Mouse (Mus musculus) effector memory CD4-positive, alpha-beta T cell, adult 7 months (primary cell): ENCODE results near the gene Zfp62. TPM values are rescaled to one million over a fixed set of nuclear protein-coding genes. Genes with fewer than 3 reads are reported as not detected.

ENCODE experiments used
- polyA plus RNA-seq: library from polyadenylated mRNA; unstranded; fragments of 100-300 nt; shearing (Covaris generic); gene quantifications from one replicate; pipeline ENCODE4 v1.2.1, GENCODE M21; 2017

Gene Zfp62
- polyA plus RNA-seq: 79.0 TPM

GRCm38 (mm10) chr11:49203129-49203768, at the start of gene Zfp62:
TSS of gene Zfp62 (plus strand) at chr11:49203292.

DNA sequence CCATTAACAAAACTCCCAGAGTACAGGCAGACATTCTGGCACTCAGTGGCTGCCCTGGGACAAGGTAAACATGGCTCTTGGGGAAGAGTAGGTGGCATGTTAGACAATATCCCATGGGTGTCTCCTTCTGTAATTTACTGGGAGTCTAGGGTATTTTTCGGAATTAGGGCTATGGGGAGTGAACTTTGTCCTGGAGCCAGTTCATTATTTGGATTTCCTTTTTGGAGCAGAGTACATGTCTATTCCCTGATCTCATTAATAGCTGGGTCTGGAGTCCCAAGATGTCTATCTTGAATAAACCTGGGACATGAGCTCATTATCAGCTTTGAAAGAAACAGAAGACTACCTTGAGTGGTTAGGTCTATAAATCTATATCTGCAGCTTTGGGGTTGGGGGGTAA, 49.0 kb upstream of the Zfp62 start, which contains the start of gene Olfr1394:
TSS of gene Olfr1394 (plus strand) at position 301 of the 400 bp plus-strand sequence.

GRCm38 (mm10) chr11:49186955-49187488, 16.1 kb upstream of the Zfp62 start, which contains the start of gene Btnl9:
TSS of gene Btnl9 (minus strand) at chr11:49187159.

GRCm38 (mm10) chr11:49243727-49244594, 40.9 kb downstream of the Zfp62 start, which contains the start of gene Mgat1:
TSS of gene Mgat1 (plus strand) at chr11:49244191.

Other genes starting within 250 kb of the Zfp62 start
- gene Olfr56, start 224.4 kb upstream of the Zfp62 start, polyA plus RNA-seq: 0.76 TPM
- 101 TPM for gene 9930111J21Rik1, start 223.9 kb upstream of the Zfp62 start, polyA plus RNA-seq
- 1.7 TPM for gene Gm12185, start 211.1 kb upstream of the Zfp62 start, polyA plus RNA-seq
- 54.3 TPM for gene Tgtp1, start 209.1 kb upstream of the Zfp62 start, polyA plus RNA-seq
- gene 9930111J21Rik2, start 152.1 kb upstream of the Zfp62 start, polyA plus RNA-seq: 78.1 TPM
- 80.7 TPM for gene Tgtp2, start 139.1 kb upstream of the Zfp62 start, polyA plus RNA-seq
- 156 TPM for gene Ifi47, start 126.7 kb upstream of the Zfp62 start, polyA plus RNA-seq
- gene Olfr1396, start 88.4 kb upstream of the Zfp62 start, polyA plus RNA-seq: not detected
- 0.17 TPM for gene Olfr1395, start 61.0 kb upstream of the Zfp62 start, polyA plus RNA-seq
- not detected for gene Olfr1394, start 48.9 kb upstream of the Zfp62 start, polyA plus RNA-seq
- gene Btnl9, start 16.1 kb upstream of the Zfp62 start, polyA plus RNA-seq: 0.40 TPM
- gene Mgat1, start 40.9 kb downstream of the Zfp62 start, polyA plus RNA-seq: 28.7 TPM
- gene Olfr1393, start 75.0 kb downstream of the Zfp62 start, polyA plus RNA-seq: not detected
- gene Olfr1392, start 82.0 kb downstream of the Zfp62 start, polyA plus RNA-seq: 0.21 TPM
- gene Olfr10, start 101.4 kb downstream of the Zfp62 start, polyA plus RNA-seq: not detected
- not detected for gene Olfr1391, start 119.5 kb downstream of the Zfp62 start, polyA plus RNA-seq
- gene Olfr1390, start 131.9 kb downstream of the Zfp62 start, polyA plus RNA-seq: 0.26 TPM
- 0.10 TPM for gene Olfr1389, start 219.8 kb downstream of the Zfp62 start, polyA plus RNA-seq
- not detected for gene Olfr1388, start 233.3 kb downstream of the Zfp62 start, polyA plus RNA-seq